Mouse (Mus musculus) urinary bladder, postnatal 14 days (tissue): Measurements from ENCODE around the gene Klrb1c.
"Not testable (repeated sequence)": the region's sequence is repeated elsewhere in the genome, so short reads cannot be mapped to it uniquely, and the experiment has no call there.

Source experiments
- DNase-seq: peaks from one replicate; pipeline ENCODE4 v3.0.0; 2021; ENCODE audit warnings: low spot score

The Klrb1c gene

DNA sequence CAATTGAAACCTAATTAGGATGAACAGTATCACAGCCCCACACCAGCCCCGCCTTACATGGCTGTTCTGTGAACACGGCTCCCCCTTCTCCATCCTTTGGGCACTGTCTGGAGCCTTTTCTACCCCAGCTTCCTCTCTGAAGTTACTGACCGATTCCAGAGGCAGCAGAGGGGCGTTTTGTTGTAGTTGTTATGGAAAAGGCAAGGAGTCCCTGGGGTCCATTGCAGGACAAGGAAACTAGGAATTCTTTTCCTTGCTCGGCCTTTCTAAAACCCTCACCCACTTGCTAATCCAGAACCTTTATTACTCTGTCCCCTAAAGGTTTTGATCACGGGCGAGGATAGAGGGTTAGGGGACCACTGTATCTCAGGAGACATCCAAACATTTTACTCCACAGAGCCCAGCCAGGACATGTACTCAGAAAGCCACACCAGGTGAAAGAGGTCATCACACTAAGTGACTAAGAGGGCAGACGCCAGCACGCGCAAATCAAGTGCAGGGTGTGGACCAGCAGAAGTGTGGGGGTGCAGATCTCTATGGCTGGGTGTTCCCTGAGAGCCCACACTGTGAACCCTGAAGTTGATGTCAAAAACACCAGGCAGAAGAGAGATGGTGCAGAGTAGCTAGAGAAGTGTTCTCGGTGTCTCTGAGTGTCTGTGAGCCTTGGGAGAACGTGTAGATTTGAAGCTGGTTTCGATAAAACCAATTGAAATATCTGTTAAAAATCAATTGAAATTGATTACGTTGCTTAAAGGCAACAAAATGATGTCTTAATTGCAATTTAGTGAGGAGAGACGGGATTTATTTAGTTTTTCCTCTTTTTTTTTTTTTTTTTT lies 9.1 kb upstream of the Klrb1c start:
- no peak for DNase-seq

DNA sequence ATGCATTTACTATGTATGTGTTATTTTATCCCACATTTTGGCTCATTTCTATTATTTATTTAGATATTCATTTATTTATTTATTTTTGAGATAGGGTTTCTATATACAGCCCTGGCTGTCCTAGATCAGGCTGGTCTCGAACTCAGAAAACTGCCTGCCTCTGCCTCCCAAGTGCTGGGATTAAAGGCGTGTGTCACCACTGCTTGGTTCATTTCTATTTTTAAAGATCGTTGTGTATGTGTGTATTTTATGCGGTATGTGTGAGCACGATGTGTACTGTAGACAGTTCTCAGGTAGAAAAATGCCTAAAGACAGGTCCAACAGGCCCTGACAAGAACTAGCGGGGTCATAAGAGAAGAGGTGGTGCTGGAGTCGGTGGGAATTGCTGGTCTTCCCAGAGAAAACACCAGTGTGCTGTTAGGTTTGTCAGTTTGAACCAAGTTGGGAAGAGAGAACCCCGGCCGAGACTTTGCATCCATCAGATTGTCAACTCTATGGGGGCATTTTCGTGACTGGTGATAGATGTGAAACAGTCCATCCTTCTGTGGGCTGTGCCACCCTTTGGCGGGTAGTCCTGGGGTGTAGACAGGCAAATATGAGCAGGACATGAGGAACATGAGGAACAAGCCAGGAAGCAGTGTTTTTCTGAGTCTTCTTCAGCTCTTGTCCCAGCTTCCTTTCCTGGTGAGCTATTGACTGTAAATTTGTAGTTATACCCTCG lies 8.3 kb upstream of the Klrb1c start:
- DNase-seq: no peak

DNA sequence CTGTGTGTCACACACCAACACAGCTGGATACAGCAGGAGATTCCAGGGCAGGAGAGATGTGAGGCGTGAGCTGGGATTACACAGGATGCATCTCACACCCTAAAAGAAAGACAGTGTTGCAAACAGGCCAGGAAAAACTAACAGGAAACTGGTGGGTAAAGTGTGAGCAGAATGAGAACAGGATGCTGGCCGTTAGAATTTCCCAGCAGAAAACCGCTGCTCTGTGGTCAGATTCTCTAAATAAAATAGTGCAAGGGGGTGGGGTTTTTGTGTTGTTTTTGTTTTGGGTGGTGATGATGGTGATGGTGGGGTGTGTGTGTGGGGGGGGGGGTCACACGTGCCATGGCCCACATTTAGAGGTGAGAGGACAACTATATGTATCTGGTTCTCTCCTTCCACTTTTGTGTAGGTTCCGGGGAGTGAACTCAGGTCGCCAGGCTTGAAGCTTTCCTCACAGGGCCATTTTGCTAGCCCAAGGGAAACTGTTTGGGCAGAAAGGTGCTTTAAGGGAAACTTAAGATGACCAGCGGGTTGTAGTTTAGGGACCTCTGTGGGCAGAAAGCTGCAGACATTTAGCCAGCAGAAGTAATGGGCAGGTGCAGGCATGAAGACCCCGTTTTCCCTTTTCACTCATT lies 7.4 kb upstream of the Klrb1c start:
- DNase-seq: no peak

DNA sequence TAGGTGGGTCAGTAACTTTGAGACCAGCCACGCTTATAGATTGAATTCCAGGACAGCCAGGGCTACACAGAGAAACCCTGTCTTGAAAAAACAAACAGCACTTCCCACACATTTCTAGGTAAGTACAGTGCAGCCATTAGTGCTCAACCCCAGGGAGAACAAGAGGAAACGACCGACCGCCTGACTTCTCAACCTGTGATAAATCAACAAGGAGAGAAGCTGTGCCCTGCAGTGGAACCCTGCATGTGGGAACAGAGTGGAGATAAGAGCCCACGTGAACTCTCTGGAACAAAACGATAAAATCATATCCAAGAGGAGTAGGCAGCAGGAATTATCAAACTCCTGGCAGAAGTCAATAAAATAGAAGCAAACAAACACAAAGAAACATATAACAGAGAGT lies 4.7 kb upstream of the Klrb1c start:
- DNase-seq: no peak

DNA sequence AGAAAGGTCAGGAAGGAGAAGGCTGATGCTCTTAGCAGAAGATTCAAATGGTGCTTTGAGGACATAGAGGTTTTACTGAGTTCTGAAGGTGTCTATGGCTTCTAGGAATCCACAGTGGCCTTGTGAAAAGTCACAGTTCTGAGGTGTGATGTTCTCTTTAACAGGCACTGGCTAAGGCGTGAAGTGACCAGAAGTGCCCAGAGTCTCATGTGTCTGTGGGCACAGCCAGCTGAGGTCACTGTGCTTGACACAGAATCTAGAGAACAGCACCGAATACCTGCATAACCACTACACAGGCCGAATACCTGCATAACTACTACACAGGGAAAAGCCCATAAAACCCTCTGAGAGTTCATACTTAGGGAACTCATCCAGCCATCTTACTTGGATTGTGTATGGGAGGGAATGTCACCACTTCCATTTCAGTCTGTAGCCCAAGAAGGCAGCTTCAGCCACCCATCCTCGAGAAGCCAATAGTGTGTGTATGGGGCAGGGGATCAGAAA lies 1.5 kb upstream of the Klrb1c start:
- not testable (repeated sequence) for DNase-seq

DNA sequence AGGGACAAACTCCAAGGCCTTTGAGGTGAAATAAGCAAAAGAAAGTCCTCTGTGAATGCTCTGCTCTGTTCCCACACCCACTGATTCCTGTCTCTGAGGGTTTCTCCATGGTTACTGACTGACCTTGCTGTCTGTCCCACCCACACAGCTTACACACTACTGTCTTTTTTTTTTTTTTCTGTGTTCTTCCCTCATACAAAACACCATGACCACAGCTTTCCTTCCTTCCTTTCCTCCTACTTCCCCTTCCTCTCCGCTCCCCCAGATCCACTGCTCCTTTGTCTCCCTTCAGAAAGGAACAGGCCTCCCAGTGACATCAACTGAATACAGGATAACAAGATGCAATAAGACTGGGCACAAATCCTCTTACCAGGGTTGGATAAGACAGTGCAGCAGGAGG lies 498 bp downstream of the Klrb1c start:
- DNase-seq: no peak

DNA sequence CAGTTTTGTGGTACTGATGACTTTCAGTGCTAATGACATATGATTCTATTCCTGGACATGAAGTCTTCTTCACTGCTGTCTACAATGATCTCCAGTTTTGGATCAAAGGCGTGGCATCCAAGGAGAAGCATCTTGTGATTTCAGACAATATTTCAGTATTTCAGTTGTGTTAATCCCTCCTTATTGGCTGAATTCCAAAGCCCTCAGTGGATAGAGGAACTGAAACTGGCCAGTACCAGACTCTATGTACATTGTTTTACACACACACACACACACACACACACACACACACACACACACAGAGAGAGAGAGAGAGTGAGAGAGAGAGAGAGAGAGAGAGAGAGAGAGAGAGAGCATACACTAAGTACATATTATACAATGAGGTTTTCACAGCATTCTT lies 2.6 kb downstream of the Klrb1c start:
- DNase-seq: not testable (repeated sequence)

DNA sequence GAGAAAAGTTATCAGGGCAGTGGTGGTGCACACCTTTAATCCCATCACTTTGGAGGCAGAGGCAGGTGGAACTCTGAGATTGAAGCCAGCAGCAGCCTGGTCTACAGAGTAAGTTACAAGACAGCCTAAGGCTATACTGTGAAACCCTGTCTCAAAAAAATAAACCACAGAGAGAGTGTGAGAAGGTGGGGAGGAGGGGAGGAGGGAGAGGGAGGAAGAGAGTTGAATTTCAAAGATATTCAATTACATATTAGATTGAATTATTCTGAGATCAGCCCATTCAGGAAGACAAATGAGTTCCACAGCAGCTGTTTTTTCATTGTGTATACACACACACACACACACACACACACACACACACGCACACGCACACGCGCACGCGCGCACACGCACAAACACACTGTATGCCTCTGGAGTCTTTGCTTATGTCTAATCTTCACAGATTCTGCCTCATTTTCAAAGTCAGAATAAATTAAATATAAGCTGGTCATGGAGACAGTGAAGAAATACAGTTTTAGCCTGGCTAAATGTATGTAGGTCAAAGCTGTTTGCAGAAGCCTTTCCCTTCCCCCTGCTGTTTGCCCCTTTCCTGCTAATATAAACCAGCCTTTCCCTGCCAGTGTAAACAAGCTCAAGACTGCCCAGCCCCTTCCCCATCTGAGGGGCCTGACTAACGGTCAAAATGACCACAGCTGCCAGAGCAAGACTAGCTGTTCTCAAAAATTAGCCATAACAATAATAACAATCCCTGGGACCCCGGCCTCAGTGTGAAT lies 19.3 kb downstream of the Klrb1c start:
- no peak for DNase-seq

DNA sequence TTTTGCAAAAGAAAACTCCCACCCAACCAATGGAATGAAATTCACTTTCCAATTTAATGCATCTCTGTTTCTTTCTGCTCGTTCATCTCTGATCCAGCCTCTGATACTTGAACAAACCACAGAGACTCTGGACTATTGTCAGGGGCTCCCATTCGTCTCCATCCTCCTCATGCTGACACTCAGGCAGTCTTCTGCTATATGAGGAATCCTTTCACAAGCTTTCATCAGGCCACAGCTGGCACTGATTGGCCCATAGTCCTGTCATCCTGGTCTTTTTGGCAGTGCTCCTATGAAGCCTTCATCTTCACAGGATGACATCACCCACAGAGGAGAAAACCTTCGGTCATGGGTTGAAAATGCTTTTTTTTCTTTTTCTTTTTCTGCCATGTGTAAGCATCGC lies 21.0 kb downstream of the Klrb1c start:
- no peak for DNase-seq

DNA sequence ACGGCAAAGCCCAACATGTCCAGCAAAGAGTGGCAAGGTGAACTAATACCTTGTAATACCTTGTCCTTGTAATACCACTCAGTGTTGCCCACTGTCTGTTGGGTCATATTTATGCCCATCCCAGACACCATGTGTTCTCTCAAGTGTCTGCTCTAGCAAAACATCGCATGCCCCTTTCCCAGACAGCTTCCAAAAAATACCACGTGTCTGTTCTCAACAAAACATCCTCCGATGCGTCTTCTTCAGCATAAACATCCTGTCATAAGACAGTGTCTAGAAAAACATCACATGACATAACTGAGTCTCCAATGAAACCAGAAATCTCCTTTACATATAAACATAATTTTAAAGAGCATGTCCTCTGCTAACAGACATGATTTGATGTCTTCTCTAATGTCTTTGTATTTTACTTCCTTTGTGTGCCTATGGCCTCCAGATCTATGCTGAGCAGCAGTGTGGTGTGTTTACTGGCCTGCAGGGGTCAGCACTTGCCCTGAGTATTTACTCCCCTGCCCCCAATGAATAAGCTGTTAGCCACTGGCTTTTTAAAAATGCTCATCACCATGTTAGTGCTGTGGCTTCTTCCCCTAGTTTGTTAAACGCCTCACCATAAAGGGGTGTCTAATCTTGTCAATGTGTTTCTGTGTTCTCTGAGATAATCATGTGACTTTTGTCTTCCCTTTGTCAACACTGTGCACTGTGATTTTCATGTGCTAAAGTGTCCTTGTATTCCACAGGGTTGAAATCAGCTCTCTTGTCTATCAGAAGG lies 22.3 kb downstream of the Klrb1c start:
- peak; percentile 28 for DNase-seq

DNA sequence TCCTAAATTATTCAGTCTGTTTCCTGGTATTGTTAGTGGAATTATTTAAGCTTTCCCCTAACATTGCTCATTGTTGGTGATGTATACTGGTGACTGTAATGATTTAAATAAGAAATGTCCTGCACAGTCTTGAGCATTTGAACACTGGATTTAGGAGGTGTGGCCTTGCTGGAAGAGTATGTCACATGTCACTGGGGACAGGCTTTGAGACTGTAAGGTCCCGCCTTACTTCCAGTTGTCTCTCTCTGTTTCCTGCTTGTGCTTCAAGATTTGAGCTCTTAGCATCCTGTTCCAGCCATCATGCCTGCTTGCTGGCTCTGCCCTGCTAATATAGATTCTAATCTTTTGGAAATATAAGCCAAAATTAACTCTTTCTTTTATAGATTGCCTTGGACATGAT lies 23.8 kb downstream of the Klrb1c start:
- no peak for DNase-seq

DNA sequence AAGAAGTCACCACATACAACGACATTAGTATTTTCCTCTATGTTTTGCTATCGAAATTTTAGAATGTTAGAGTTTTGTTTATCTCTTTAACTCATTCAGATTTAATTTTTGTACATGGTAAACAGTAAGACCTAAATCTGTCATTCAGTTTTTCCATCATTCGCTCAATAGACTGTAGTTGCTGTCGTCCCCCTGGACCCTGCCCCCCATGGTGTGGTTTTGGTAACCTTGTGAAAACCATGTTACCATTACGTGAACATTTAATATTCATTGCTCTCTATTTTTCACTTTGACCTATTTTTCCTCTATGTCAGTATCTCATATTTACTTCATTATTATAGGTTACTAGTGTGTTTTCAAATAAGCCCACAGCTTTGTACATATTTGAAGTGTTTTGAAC lies 24.4 kb downstream of the Klrb1c start:
- DNase-seq: no peak

DNA sequence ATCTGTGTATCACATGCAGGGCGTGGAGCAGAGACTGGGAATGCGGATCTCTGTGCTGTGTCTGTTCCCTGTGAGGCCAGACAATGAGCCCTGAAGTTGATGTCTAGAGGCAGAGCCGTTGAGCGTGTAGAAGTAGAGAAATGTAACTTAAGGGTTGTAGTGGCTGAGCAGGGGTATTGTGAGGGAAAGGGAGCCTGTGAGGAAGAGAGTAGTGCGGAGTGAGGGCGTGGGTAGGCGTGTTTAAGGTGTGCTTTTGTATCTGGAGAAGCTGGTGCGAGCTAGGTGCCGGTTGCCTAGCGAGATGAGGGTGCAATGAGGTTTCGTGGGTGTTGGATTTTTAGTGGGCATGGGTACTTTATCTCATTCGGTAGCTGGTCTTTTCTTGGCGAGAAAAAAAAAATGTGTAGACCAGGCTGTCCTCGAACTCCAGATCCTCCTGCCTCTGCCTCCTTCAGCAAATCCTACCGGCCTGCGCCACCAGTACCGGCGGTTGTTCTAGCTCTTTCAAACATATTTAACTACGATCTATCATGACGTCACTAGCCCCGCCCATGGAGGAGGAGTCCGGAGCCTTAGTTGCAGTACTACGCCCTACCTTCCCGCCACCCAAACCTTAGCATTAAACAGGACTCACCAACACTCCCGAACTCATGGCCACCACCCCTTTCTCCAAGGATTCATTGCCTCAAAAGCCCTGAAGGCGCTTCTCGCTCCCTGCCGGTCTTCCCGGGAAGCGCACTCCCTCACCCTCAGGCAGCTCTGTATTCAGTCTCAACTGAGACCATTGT lies 25.1 kb downstream of the Klrb1c start:
- DNase-seq: peak; percentile 93

DNA sequence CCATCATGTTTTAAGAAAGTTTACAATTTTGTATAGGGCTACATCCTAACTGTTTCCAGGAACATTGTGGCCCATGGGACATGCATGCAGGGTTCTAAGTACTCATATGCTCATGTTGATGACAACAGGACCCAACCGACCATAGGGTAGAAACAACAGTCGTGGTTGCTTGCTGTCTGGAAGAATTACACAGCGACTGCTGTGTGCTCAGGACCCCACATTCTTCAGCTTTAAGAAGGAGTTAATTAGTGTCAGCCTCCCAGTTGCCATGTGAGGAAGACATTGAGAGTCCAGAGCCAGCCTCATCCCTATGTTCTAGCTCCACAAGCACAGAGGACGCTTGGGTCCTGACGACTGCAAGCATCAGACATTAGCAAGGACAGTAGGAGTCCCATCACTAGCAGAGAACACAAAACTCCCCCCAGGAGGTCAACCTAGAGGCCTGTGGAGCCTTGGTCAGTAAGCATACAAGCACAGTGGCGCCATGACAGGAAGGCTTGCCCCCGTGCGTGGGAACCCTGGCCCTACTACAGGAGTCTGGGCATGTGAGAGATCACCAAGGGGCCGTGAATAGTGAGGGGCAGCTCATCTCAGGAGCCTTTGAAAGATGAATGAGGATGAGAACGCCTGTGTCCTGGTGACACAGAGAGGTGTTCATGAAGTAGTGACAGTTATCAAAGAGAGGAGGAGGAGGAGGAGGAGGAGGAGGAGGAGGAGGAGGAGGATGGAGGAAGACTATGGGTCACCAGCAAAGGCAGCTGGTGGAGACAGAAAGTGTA lies 25.9 kb downstream of the Klrb1c start:
- not testable (repeated sequence) for DNase-seq

DNA sequence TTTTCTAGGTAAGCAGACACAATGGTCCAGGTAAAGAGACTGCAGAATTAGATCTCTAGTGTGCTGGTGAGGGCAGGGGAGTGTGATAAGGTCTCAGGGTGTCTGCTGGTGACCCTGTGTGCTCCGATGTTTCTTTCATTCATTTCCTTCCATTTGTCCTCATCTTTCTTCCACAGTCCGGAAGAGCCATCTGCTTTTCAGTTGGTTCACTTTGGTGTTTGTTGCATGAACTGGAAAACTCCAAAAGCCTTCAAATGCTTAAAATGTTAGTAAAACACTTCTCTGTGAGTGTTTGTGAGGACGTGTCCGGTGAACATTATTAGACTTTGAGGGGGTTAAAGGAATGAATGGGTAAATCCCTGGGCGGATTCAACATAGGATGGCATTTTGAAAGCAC lies 27.9 kb downstream of the Klrb1c start:
- DNase-seq: no peak

DNA sequence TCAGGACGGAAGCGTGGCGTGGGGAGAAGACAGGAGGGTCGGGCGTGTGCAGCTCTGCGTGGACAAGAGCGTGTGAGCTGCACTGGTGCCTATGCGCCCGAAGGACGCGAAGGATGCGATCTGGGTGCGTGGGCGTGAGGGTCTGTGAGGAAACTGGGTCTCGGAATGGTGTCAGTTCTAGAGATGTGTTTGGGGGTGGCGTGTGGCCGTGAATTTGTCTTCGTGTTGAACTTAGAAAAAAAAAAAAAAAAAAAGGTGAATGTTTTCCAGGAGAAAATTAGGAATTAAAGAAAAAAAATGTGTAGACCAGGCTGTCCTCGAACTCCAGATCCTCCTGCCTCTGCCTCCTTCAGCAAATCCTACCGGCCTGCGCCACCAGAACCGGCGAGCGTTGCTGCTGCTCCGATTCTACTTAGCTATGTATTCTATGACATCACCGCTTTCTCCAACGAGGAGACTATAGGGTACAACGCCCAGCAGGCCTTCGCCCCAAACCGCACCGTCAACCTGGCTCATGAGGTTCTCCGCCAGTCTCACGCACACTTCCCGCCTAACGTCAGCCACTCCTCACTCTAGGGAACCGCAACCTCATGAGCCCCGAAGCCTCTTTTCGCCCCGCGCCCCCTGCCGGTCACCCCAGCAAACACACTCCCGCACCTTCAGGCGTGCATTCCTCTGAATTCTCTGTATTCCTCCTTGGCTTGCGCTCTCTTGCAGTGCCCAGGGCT lies 28.4 kb downstream of the Klrb1c start:
- peak; percentile 85 for DNase-seq

DNA sequence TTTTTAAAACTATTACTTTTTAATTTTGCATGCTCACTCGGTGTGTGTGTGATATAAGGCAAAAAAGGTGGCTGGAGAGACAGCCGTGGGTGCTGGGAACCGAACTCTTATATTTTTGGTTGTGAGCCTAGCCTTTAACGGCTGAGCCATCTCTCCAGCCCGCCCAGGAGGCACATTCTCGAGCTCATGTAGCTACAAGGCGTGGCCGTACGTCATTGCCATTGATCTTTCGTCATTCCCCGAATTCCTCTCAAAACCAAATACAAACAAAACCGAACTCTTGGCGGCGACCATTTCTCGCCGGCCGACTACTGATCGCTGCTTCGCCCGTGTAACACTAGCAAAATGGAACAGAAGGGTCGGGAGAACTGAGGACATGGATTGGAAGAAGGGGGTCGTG lies 29.0 kb downstream of the Klrb1c start:
- DNase-seq: peak; percentile 90

DNA sequence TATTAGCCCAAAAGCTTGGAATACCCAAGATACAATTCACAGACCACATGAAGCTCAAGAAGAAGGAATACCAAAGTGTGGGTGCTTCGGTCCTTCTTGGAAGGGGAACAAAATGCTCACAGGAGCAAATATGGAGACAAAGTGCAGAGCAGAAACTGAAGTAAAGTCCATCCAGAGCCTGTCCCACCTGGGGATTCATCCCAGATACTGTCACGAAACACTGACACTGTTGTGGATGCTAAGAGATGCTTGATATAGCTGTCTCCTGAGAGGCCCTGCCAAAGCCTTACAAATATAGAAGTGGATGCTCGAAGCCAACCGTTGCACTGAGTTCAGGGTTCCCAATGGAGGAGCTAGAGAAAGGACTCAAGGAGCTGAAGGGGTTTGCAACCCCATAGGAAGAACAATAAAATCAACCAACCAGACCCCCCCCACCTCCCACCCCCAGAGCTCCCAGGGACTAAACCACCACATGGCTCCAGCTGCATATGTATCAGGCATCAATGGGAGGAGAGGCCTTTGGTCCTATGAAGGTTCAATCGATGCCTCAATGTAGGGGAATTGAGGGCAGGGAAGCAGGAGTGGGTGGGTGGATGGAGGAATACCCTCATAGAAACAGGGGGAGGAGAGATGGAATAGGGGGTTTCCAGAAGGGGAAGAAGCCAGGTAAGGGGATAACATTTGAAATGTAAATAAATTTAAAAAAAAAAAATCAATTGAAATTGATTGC lies 29.6 kb downstream of the Klrb1c start:
- DNase-seq: no peak
